Mouse (Mus musculus): ENCODE data around the gene 4833439L19Rik.

DNA sequence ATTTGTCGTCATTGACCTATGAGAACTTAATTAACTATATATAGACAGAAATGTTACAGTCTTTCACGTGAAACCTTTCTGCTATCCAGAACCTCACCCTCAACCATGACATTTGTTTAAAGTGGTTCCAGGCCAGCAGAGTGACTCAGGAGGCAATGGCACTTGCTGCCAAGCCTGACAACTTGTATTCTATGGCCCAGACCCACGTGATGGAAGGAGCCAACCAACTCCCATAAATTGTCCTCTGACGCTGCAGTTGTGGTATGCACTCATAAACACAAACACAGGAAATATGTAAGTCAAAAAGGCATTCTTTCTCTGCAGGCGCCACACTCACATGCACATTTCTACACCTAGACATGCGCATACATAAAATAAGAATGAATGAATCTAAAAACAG lies 38.1 kb downstream of the 4833439L19Rik start:
- TF ChIP-seq CTCF (IDR thresholded peaks at IDR 0.05; ENCODE audit: extremely low read depth, insufficient read depth, insufficient read length, insufficient replicate concordance) (no peak), POLR2A (IDR thresholded peaks at IDR 0.05; ENCODE audit: low read depth, low read length) (no peak)
